Mouse (Mus musculus) megakaryocyte, embryonic 14.5 days (primary cell): ENCODE data around the gene Shox2.

ENCODE experiments used
- FLI1 ChIP-seq: IDR thresholded peaks from 2 replicates; pipeline ENCODE4 v1.6.1; 2012; ENCODE audit warnings: low read length, inconsistent platforms, mixed read lengths
- GATA1 ChIP-seq: IDR thresholded peaks from 3 replicates; pipeline ENCODE4 v1.6.1; 2012; ENCODE audit warnings: mixed read lengths, low read length, inconsistent platforms, borderline replicate concordance

DNA sequence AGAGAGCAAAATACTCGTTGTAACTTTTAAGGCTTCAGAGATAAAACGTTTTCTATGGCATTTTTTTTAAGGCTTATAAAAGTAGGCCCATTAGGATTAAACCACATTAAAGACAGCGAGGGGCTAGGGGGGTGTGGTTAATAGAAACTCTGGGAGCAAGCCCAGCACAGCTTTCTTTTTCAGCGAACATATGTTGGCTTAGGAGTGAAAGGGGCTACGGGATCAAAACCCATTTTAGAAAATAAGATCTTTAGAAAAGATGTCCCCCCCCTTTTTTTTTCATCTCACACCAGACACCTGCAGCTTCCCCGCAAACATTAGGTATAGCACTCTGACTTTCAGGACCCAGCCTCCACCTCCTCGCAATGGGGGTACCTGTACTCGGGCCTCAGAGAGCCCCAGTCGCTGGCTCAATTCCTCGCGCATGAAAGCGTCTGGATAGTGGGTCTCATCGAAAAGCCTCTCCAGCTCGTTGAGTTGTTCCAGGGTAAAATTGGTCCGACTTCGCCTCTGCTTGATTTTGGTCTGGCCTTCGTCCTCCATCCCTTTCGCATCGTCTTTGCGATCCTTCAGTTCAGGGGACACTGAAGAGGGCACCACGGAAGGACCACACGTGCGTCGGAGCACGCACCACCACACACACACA is 3.6 kb downstream of the Shox2 start:
- no peak for TF ChIP-seq GATA1
- no peak for TF ChIP-seq FLI1
